Mouse (Mus musculus) G1E (cell line): ENCODE results near the gene Fcgrt.

Experiments
- CTCF ChIP-seq: IDR thresholded peaks from 2 replicates; pipeline ENCODE4 v1.5.1; 2012; ENCODE audit warnings: low read depth, low read length, inconsistent platforms, mixed read lengths
- GATA1 ChIP-seq: IDR thresholded peaks from 2 replicates; pipeline ENCODE4 v1.6.1; 2012; ENCODE audit warnings: borderline replicate concordance, low read length, inconsistent platforms, mixed read lengths
- POLR2AphosphoS5 ChIP-seq: IDR thresholded peaks from 2 replicates; pipeline ENCODE4 v1.6.1; 2012; ENCODE audit warnings: low read depth, low read length, inconsistent platforms; ENCODE audit not compliant: insufficient replicate concordance

DNA sequence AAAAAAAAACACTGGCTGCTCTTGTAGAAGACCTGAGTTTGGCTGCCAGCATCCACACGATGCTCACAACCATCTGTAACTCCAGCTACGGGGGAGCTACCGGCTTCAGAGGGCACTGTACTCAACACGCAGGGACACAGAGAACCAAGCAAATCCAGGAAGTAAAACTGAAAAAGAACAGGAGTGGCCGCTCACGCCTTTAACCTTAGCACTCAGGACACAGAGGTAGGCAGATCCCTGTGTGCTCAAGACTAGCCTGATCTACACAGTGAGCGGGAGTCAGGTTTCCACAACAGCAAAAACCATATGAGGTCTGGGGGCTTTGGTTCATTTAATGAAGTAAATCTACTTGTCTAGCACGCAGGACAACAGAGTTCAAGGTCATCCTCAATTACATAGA lies 1.8 kb upstream of the Fcgrt start:
- TF ChIP-seq POLR2AphosphoS5 (no peak), GATA1 (no peak), CTCF (no peak)
